ENCODE assay signal across 26 mouse cellular contexts in genomic region chr5:37457191-37457590, GRCm38 (mm10).
DNase-seq lines count a peak whose midpoint lies in the region; ATAC-seq and TF ChIP-seq lines count a peak whose summit lies in the region.
"Had no signal": no experiment of that assay in that cellular context is flagged by ENCODE, and none has a peak within 500 bp of the region (broad histone marks: within the 10 kb centered on the region; RNA-seq: fewer than 3 reads in every experiment).

No protein-coding gene starts in this region.

- no peaks in the 10 kb centered on the region for H3K4me1 ChIP-seq in stomach, embryonic 15.5 days
- H3K4me1 ChIP-seq in stomach, postnatal 0 days (replicated peaks; ENCODE audit: control insufficient read depth, insufficient read depth), result no peaks in the 10 kb centered on the region
- peaks cover 13 to 25% of the 10 kb centered on the region in 2 experiments for H3K4me1 ChIP-seq in liver, embryonic 14.5 days (replicated peaks; ENCODE audit: control insufficient read depth in 2 of 2, insufficient read depth in 2 of 2, low read length in 1 of 2)
- H3K4me1 ChIP-seq in thymus, adult 2 months (replicated peaks; ENCODE audit: control insufficient read depth, insufficient read depth, low read length), result no peaks in the 10 kb centered on the region
- H3K4me1 ChIP-seq: embryonic facial prominence, embryonic 13.5 days; forebrain, embryonic 12.5 days; heart, embryonic 15.5 days; hindbrain, embryonic 13.5 days; lung, embryonic 15.5 days; midbrain, embryonic 10.5 days; midbrain, embryonic 15.5 days; neural tube, embryonic 15.5 days had no signal

- no peak overlapping the region for H3K4me2 ChIP-seq in stomach, embryonic 15.5 days
- no peak overlapping the region for H3K4me2 ChIP-seq in stomach, postnatal 0 days (replicated peaks; ENCODE audit: low read depth)
- H3K4me2 ChIP-seq in liver, embryonic 14.5 days (ENCODE audit: low read depth), result peak overlapping the region; percentile 60
- H3K4me2 ChIP-seq: embryonic facial prominence, embryonic 13.5 days; forebrain, embryonic 12.5 days; heart, embryonic 15.5 days; hindbrain, embryonic 13.5 days; lung, embryonic 15.5 days; midbrain, embryonic 15.5 days; neural tube, embryonic 15.5 days had no signal

- no peaks in the 10 kb centered on the region for H3K36me3 ChIP-seq in stomach, embryonic 15.5 days
- no peaks in the 10 kb centered on the region for H3K36me3 ChIP-seq in stomach, postnatal 0 days (ENCODE audit: control insufficient read depth, insufficient read depth, low read length)
- no peaks in the 10 kb centered on the region for H3K36me3 ChIP-seq in liver, embryonic 14.5 days (replicated peaks; ENCODE audit: control insufficient read depth, insufficient read depth, low read depth)
- H3K36me3 ChIP-seq in thymus, adult 2 months (ENCODE audit: control insufficient read depth, insufficient read depth, low read length), result no peaks in the 10 kb centered on the region
- H3K36me3 ChIP-seq: forebrain, embryonic 12.5 days; G1E; heart, embryonic 15.5 days; lung, embryonic 15.5 days; midbrain, embryonic 10.5 days; midbrain, embryonic 15.5 days had no signal

- DNase-seq in heart, adult 11 months, result peak; percentile 64
- DNase-seq in heart, postnatal 4 days, result no peak
- no peak for DNase-seq in stomach, postnatal 0 days (ENCODE audit: low spot score)
- DNase-seq in liver, embryonic 14.5 days (ENCODE audit: low read depth in 3 of 3, low spot score in 3 of 3), result peak; percentile 61 to 68 (median 65)
- DNase-seq in lung, adult 18-20 months, result no peak
- no peak for DNase-seq in thymus, adult 2 months
- DNase-seq: adrenal gland, adult 8-10 months; cerebellum, adult 11-12 months; cerebellum, adult 9-11 months; forebrain, postnatal 0 days; heart, postnatal 36 days; kidney, postnatal 4 days; left cerebral cortex, postnatal 4 days; right cerebral cortex, postnatal 4 days; thymus, postnatal 36 days had no signal

- peak; percentile 77; the same call in 1 of the 2 replicates for ATAC-seq in stomach, embryonic 15.5 days (ENCODE audit: insufficient read depth, low FRiP score, low read depth)
- ATAC-seq in stomach, postnatal 0 days (ENCODE audit: low FRiP score, low TSS enrichment), result no peak
- ATAC-seq in liver, embryonic 14.5 days (ENCODE audit: insufficient read depth), result peak; percentile 93
- ATAC-seq: forebrain, postnatal 0 days; intestine, embryonic 16.5 days; midbrain, embryonic 15.5 days had no signal

- H3K27me3 ChIP-seq in stomach, embryonic 15.5 days (replicated peaks), result no peaks in the 10 kb centered on the region
- no peaks in the 10 kb centered on the region for H3K27me3 ChIP-seq in stomach, postnatal 0 days (ENCODE audit: control insufficient read depth, insufficient read depth, low read length)
- H3K27me3 ChIP-seq in liver, embryonic 14.5 days (ENCODE audit: control insufficient read depth, insufficient read depth, low read length), result no peaks in the 10 kb centered on the region
- no peaks in the 10 kb centered on the region for H3K27me3 ChIP-seq in thymus, adult 2 months (ENCODE audit: control insufficient read depth, insufficient read depth, low read length)
- H3K27me3 ChIP-seq: embryonic facial prominence, embryonic 13.5 days; forebrain, embryonic 12.5 days; heart, embryonic 15.5 days; lung, embryonic 15.5 days; midbrain, embryonic 15.5 days; neural tube, embryonic 15.5 days had no signal

- H3K4me3 ChIP-seq in stomach, embryonic 15.5 days (replicated peaks), result no peak overlapping the region
- no peak overlapping the region for H3K4me3 ChIP-seq in stomach, postnatal 0 days (ENCODE audit: low read depth, low read length)
- H3K4me3 ChIP-seq in liver, embryonic 14.5 days (ENCODE audit: insufficient read depth in 1 of 2, low read depth in 2 of 2, low read length in 2 of 2), result peak overlapping the region; percentile 7 to 14; a peak in 1 of 4 replicates
- no peak overlapping the region for H3K4me3 ChIP-seq in thymus, adult 2 months (ENCODE audit: control insufficient read depth, insufficient read depth, low read length)
- H3K4me3 ChIP-seq: embryonic facial prominence, embryonic 13.5 days; forebrain, embryonic 12.5 days; heart, embryonic 15.5 days; hindbrain, embryonic 13.5 days; lung, embryonic 15.5 days; midbrain, embryonic 10.5 days; midbrain, embryonic 15.5 days; neural tube, embryonic 15.5 days had no signal

- H3K9ac ChIP-seq in stomach, embryonic 15.5 days, result no peak overlapping the region
- H3K9ac ChIP-seq in stomach, postnatal 0 days (ENCODE audit: low read length), result no peak overlapping the region
- peak overlapping the region; percentile 62 for H3K9ac ChIP-seq in liver, embryonic 14.5 days (replicated peaks)
- H3K9ac ChIP-seq: embryonic facial prominence, embryonic 13.5 days; forebrain, embryonic 12.5 days; forebrain, postnatal 0 days; heart, embryonic 15.5 days; hindbrain, embryonic 13.5 days; lung, embryonic 15.5 days; midbrain, embryonic 15.5 days; neural tube, embryonic 15.5 days had no signal

- no peaks in the 10 kb centered on the region for H3K9me3 ChIP-seq in stomach, embryonic 15.5 days
- no peaks in the 10 kb centered on the region for H3K9me3 ChIP-seq in stomach, postnatal 0 days (ENCODE audit: control insufficient read depth, low read length)
- H3K9me3 ChIP-seq in liver, embryonic 14.5 days (ENCODE audit: control insufficient read depth, low read length), result no peaks in the 10 kb centered on the region
- H3K9me3 ChIP-seq: forebrain, embryonic 12.5 days; heart, embryonic 15.5 days; hindbrain, embryonic 13.5 days; lung, embryonic 15.5 days; midbrain, embryonic 10.5 days; midbrain, embryonic 15.5 days had no signal

- no peak for TF ChIP-seq EP300 in stomach, postnatal 0 days (optimal IDR thresholded peaks at IDR 0.05)
- TF ChIP-seq EP300 in liver, embryonic 14.5 days (IDR thresholded peaks at IDR 0.05; ENCODE audit: low read depth), result peak; percentile 91

- no peak overlapping the region for H3K27ac ChIP-seq in stomach, embryonic 15.5 days
- no peak overlapping the region for H3K27ac ChIP-seq in stomach, postnatal 0 days (replicated peaks)
- peak overlapping the region; percentile 90 for H3K27ac ChIP-seq in liver, embryonic 14.5 days
- H3K27ac ChIP-seq in thymus, adult 2 months (ENCODE audit: control insufficient read depth, insufficient read depth, low read length), result no peak overlapping the region
- H3K27ac ChIP-seq: embryonic facial prominence, embryonic 13.5 days; forebrain, embryonic 12.5 days; heart, embryonic 15.5 days; hindbrain, embryonic 13.5 days; lung, embryonic 15.5 days; midbrain, embryonic 10.5 days; midbrain, embryonic 15.5 days; neural tube, embryonic 15.5 days had no signal

- TF ChIP-seq CTCF in stomach, postnatal 0 days (IDR thresholded peaks at IDR 0.05; ENCODE audit: low read depth), result no peak
- TF ChIP-seq CTCF in liver, embryonic 14.5 days (IDR thresholded peaks at IDR 0.05; ENCODE audit: low read depth), result no peak
- no peak for TF ChIP-seq CTCF in thymus, adult 2 months (IDR thresholded peaks at IDR 0.05; ENCODE audit: borderline replicate concordance, control insufficient read depth, extremely low read depth, insufficient read depth, low read length, poor library complexity)

- 76% methylated on average over 5 of the region's 5 CpGs for WGBS in stomach, embryonic 15.5 days
- WGBS in stomach, postnatal 0 days, result 78% methylated on average over 5 of the region's 5 CpGs
- 26% methylated on average over 5 of the region's 5 CpGs for WGBS in liver, embryonic 14.5 days (ENCODE audit: insufficient replicate concordance)
- 89% methylated on average over 5 of the region's 5 CpGs for WGBS in thymus, adult 2 months

- no peak for TF ChIP-seq POLR2A in thymus, adult 2 months (IDR thresholded peaks at IDR 0.05; ENCODE audit: control insufficient read depth, extremely low read depth, insufficient read depth, low read length, poor library complexity)

Comparison
In these comparisons a context has a peak if more than half of its experiments do, and no peak if none do; other contexts are left out.
1. DNase-seq: peak in heart, adult 11 months (single experiment) and liver, embryonic 14.5 days (3 of 3); none in heart, postnatal 4 days (single experiment), stomach, postnatal 0 days (single experiment), lung, adult 18-20 months (0 of 2) and thymus, adult 2 months (single experiment).
2. H3K4me3 ChIP-seq: peak in liver, embryonic 14.5 days (2 of 2); none in stomach, embryonic 15.5 days (single experiment), stomach, postnatal 0 days (single experiment) and thymus, adult 2 months (single experiment).